Mouse (Mus musculus): ENCODE results near the gene Map1lc3b. TPM values are rescaled to one million over a fixed set of nuclear protein-coding genes. Genes with fewer than 3 reads are reported as not detected.

Map1lc3b gene
- polyA plus RNA-seq, 1 experiment from 2014 or later = 225 TPM

- 80% methylated on average over 8 of the region's 8 CpGs for WGBS
- no peaks in the 10 kb centered on the region for H3K36me3 ChIP-seq (replicated peaks; ENCODE audit: control insufficient read depth, insufficient read depth, low read depth, low read length)
- H3K27me3 ChIP-seq (ENCODE audit: control insufficient read depth, insufficient read depth, low read length) = no peaks in the 10 kb centered on the region
- ATAC-seq (replicated peaks; ENCODE audit: insufficient number of reproducible peaks, low FRiP score, low TSS enrichment, low read depth) (no peak), DNase-seq (ENCODE audit: low spot score) (no peak)
- H3K4me2 ChIP-seq (ENCODE audit: low read depth, low read length) = no peak overlapping the region
- H3K4me3 ChIP-seq (ENCODE audit: low read depth, low read length) = no peak overlapping the region
- H3K9me3 ChIP-seq (replicated peaks; ENCODE audit: control insufficient read depth, low read length) = no peaks in the 10 kb centered on the region
- H3K4me1 ChIP-seq (ENCODE audit: control insufficient read depth, insufficient read depth, low read length) = no peaks in the 10 kb centered on the region
- H3K9ac ChIP-seq (replicated peaks; ENCODE audit: low read length) = no peak overlapping the region
- H3K27ac ChIP-seq (replicated peaks; ENCODE audit: low read depth, low read length) = 0 out of 2 replicates have a peak overlapping the region, but pooled peaks have one; percentile 20
These were observed 46.0 kb downstream of the Map1lc3b start for GRCm38 (mm10) chr8:121636180-121636579.

GRCm38 (mm10) chr8:121642804-121643203, 52.6 kb downstream of the Map1lc3b start:
- Histone ChIP-seq H3K9me3 (replicated peaks; ENCODE audit: control insufficient read depth, low read length) (no peaks in the 10 kb centered on the region), H3K4me2 (ENCODE audit: low read depth, low read length) (no peak overlapping the region), H3K27ac (replicated peaks; ENCODE audit: low read depth, low read length) (no peak overlapping the region), H3K4me1 (ENCODE audit: control insufficient read depth, insufficient read depth, low read length) (no peaks in the 10 kb centered on the region; the same call in 1 of the 2 replicates), H3K27me3 (ENCODE audit: control insufficient read depth, insufficient read depth, low read length) (no peaks in the 10 kb centered on the region), H3K9ac (replicated peaks; ENCODE audit: low read length) (no peak overlapping the region), H3K36me3 (replicated peaks; ENCODE audit: control insufficient read depth, insufficient read depth, low read depth, low read length) (no peaks in the 10 kb centered on the region), H3K4me3 (ENCODE audit: low read depth, low read length) (no peak overlapping the region)
- WGBS = 84% methylated on average over 3 of the region's 3 CpGs
- DNase-seq (ENCODE audit: low spot score) (no peak), ATAC-seq (replicated peaks; ENCODE audit: insufficient number of reproducible peaks, low FRiP score, low TSS enrichment, low read depth) (no peak)

GRCm38 (mm10) chr8:121643384-121643783, 53.2 kb downstream of the Map1lc3b start:
- no peak overlapping the region for H3K27ac ChIP-seq (replicated peaks; ENCODE audit: low read depth, low read length)
- H3K4me2 ChIP-seq (ENCODE audit: low read depth, low read length) = no peak overlapping the region
- no peaks in the 10 kb centered on the region for H3K9me3 ChIP-seq (replicated peaks; ENCODE audit: control insufficient read depth, low read length)
- H3K4me1 ChIP-seq (ENCODE audit: control insufficient read depth, insufficient read depth, low read length) = no peaks in the 10 kb centered on the region; the same call in 1 of the 2 replicates
- H3K36me3 ChIP-seq (replicated peaks; ENCODE audit: control insufficient read depth, insufficient read depth, low read depth, low read length) = no peaks in the 10 kb centered on the region
- no peaks in the 10 kb centered on the region for H3K27me3 ChIP-seq (ENCODE audit: control insufficient read depth, insufficient read depth, low read length)
- no peak overlapping the region for H3K9ac ChIP-seq (replicated peaks; ENCODE audit: low read length)
- no peak overlapping the region for H3K4me3 ChIP-seq (ENCODE audit: low read depth, low read length)
- DNase-seq (ENCODE audit: low spot score) (no peak), ATAC-seq (replicated peaks; ENCODE audit: insufficient number of reproducible peaks, low FRiP score, low TSS enrichment, low read depth) (no peak)
- WGBS = 78% methylated on average over 11 of the region's 11 CpGs

GRCm38 (mm10) chr8:121647511-121648215, 57.5 kb downstream of the Map1lc3b start:
- Histone ChIP-seq H3K4me3 (ENCODE audit: low read depth, low read length) (no peak overlapping the region), H3K9ac (replicated peaks; ENCODE audit: low read length) (no peak overlapping the region), H3K4me1 (ENCODE audit: control insufficient read depth, insufficient read depth, low read length) (peaks cover 16% of the 10 kb centered on the region), H3K9me3 (replicated peaks; ENCODE audit: control insufficient read depth, low read length) (no peaks in the 10 kb centered on the region), H3K27ac (replicated peaks; ENCODE audit: low read depth, low read length) (no peak overlapping the region), H3K36me3 (replicated peaks; ENCODE audit: control insufficient read depth, insufficient read depth, low read depth, low read length) (no peaks in the 10 kb centered on the region), H3K4me2 (ENCODE audit: low read depth, low read length) (no peak overlapping the region), H3K27me3 (ENCODE audit: control insufficient read depth, insufficient read depth, low read length) (no peaks in the 10 kb centered on the region)
- WGBS = 88% methylated on average over 12 of the region's 12 CpGs
- DNase-seq (ENCODE audit: low spot score) (no peak), ATAC-seq (replicated peaks; ENCODE audit: insufficient number of reproducible peaks, low FRiP score, low TSS enrichment, low read depth) (no peak)

Other genes with a start within 250 kb of the Map1lc3b start
- not detected in 2 replicates for gene 1700018B08Rik, start 46.0 kb upstream of the Map1lc3b start, polyA plus RNA-seq (2014; fragmentation: Nextera tagmentation; extraction: Ambion mirVana)
- 11.1 and 12.9 TPM in 2 replicates for gene Fbxo31, start 11.6 kb upstream of the Map1lc3b start, polyA plus RNA-seq (2014; fragmentation: Nextera tagmentation; extraction: Ambion mirVana)
- 17.4 and 19.7 TPM in 2 replicates for gene Zcchc14, start 62.5 kb downstream of the Map1lc3b start, polyA plus RNA-seq (2014; fragmentation: Nextera tagmentation; extraction: Ambion mirVana)
- gene Jph3, start 139.3 kb downstream of the Map1lc3b start, polyA plus RNA-seq (2014; fragmentation: Nextera tagmentation; extraction: Ambion mirVana) = 4.1 and 4.3 TPM in 2 replicates
- 43.1 and 45.3 TPM in 2 replicates for gene Klhdc4, start 239.2 kb downstream of the Map1lc3b start, polyA plus RNA-seq (2014; fragmentation: Nextera tagmentation; extraction: Ambion mirVana)